Comparison of ENCODE assay signal across 10 mouse cellular contexts in the genomic region with DNA sequence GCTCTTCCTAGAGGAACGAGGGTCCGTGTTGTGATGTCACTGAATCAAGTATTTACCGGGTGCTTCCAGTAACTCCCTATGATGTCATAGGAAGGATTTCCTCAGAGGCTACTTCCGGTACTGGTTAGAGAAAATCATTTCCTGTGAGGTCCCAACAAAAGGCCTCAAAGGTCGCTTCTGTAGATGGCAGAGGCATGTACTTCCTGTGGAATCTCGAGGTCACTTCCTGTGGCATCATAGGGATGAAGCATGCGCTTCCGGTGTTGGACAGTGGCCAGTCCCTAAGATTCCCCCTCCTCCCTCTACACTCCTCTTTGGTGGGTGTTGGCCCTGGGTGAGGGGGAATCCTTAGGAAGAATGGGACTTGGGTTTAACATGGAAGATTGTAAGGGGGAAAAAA. TPM values are rescaled to one million over a fixed set of nuclear protein-coding genes. Genes with fewer than 3 reads are reported as not detected.
DNase-seq lines count a peak whose midpoint lies in the region; ATAC-seq and TF ChIP-seq lines count a peak whose summit lies in the region.
"Had no signal": no experiment of that assay in that cellular context is flagged by ENCODE, and none has a peak within 500 bp of the region (broad histone marks: within the 10 kb centered on the region; RNA-seq: fewer than 3 reads in every experiment).

No protein-coding gene starts in this region.

- 0 out of 2 replicates have a peak overlapping the region, but pooled peaks have one; percentile 21 for H3K27ac ChIP-seq in forebrain, embryonic 12.5 days
- no peak overlapping the region for H3K27ac ChIP-seq in forebrain, embryonic 10.5 days
- no peak overlapping the region for H3K27ac ChIP-seq in testis, adult 2 months (ENCODE audit: control insufficient read depth, insufficient read depth, low read depth, low read length)

- DNase-seq in forebrain, embryonic 10.5 days (ENCODE audit: extremely low spot score, low spot score), result no peak
- DNase-seq in testis, postnatal 10 days (ENCODE audit: low spot score), result no peak
- DNase-seq in kidney, adult 8-10 months, result peak; percentile 44 to 65
- DNase-seq in skeletal muscle tissue, adult 2 months (ENCODE audit: low read depth, low spot score), result peak; percentile 20
- DNase-seq in urinary bladder, postnatal 4 days (ENCODE audit: low spot score in 2 of 2), result no peak
- DNase-seq in right cerebral cortex, postnatal 4 days, result no peak

- no peaks in the 10 kb centered on the region for H3K9me3 ChIP-seq in forebrain, embryonic 12.5 days
- H3K9me3 ChIP-seq in forebrain, embryonic 10.5 days, result no peaks in the 10 kb centered on the region

- H3K36me3 ChIP-seq in forebrain, embryonic 12.5 days (replicated peaks), result peaks cover 22% of the 10 kb centered on the region; the same call in 1 of the 2 replicates
- peaks cover 9% of the 10 kb centered on the region for H3K36me3 ChIP-seq in forebrain, embryonic 10.5 days (replicated peaks)
- H3K36me3 ChIP-seq in testis, adult 2 months (ENCODE audit: control insufficient read depth, insufficient read depth, low read length), result no peaks in the 10 kb centered on the region

- ATAC-seq in forebrain, embryonic 12.5 days (ENCODE audit: low FRiP score), result no peak

- no peak overlapping the region for H3K4me2 ChIP-seq in forebrain, embryonic 12.5 days

- WGBS in forebrain, embryonic 12.5 days, result 73% methylated on average over 8 of the region's 8 CpGs
- 67% methylated on average over 8 of the region's 8 CpGs for WGBS in forebrain, embryonic 10.5 days

- peaks cover 79% of the 10 kb centered on the region for H3K4me1 ChIP-seq in forebrain, embryonic 12.5 days
- H3K4me1 ChIP-seq in forebrain, embryonic 10.5 days, result peaks cover 69% of the 10 kb centered on the region
- H3K4me1 ChIP-seq in testis, adult 2 months (ENCODE audit: control insufficient read depth, insufficient read depth, low read length), result peaks cover 36% of the 10 kb centered on the region

- no peak overlapping the region for H3K9ac ChIP-seq in forebrain, embryonic 12.5 days

- no peak for TF ChIP-seq POLR2A in testis, adult 2 months (IDR thresholded peaks at IDR 0.05; ENCODE audit: control insufficient read depth, low read depth, low read length)

- H3K4me3 ChIP-seq in forebrain, embryonic 12.5 days (replicated peaks), result no peak overlapping the region
- no peak overlapping the region for H3K4me3 ChIP-seq in forebrain, embryonic 10.5 days
- H3K4me3 ChIP-seq in testis, adult 2 months (ENCODE audit: control insufficient read depth, low read depth, low read length), result peak overlapping the region; percentile 84
- H3K4me3 ChIP-seq: left cerebral cortex, adult 2 months had no signal

- peaks cover 53% of the 10 kb centered on the region for H3K27me3 ChIP-seq in forebrain, embryonic 12.5 days
- peaks cover 91% of the 10 kb centered on the region for H3K27me3 ChIP-seq in forebrain, embryonic 10.5 days (ENCODE audit: poor library complexity, severe bottlenecking)
- no peaks in the 10 kb centered on the region for H3K27me3 ChIP-seq in testis, adult 2 months (ENCODE audit: control insufficient read depth, insufficient read depth, low read length)

- no peak for TF ChIP-seq CTCF in testis, adult 2 months (IDR thresholded peaks at IDR 0.05; ENCODE audit: control insufficient read depth, insufficient read depth, insufficient replicate concordance, low read depth, low read length)

RNA-seq across cellular contexts. Expression of gene Nanos2, which starts 27.8 kb away (rescaled TPM):
- 0.24 and 0.28 TPM in 2 replicates for polyA plus RNA-seq in forebrain, embryonic 12.5 days (2016; fragmentation: Nextera tagmentation; extraction: Ambion mirVana)
- 0.15 TPM in 1 of 2 replicates, not detected in the other for polyA plus RNA-seq in forebrain, embryonic 10.5 days (2016; fragmentation: Nextera tagmentation; extraction: Ambion mirVana)
- 0.08 and 0.10 TPM in 2 replicates for polyA plus RNA-seq in testis, adult 2 months (2012; rRNA removed)
- polyA plus RNA-seq: myocyte had no signal

RNA-seq across cellular contexts. Expression of gene Mypop, which starts 31.6 kb away (rescaled TPM):
- 3.3 and 4.6 TPM in 2 replicates for polyA plus RNA-seq in forebrain, embryonic 12.5 days (2016; fragmentation: Nextera tagmentation; extraction: Ambion mirVana)
- polyA plus RNA-seq in forebrain, embryonic 10.5 days (2016; fragmentation: Nextera tagmentation; extraction: Ambion mirVana), result 3.9 and 4.4 TPM in 2 replicates
- polyA plus RNA-seq in testis, adult 2 months (2012; rRNA removed), result 35.6 and 42.9 TPM in 2 replicates

RNA-seq across cellular contexts. Expression of gene Nova2, which starts 33.8 kb away (rescaled TPM):
- 10.8 and 11.3 TPM in 2 replicates for polyA plus RNA-seq in forebrain, embryonic 12.5 days (2016; fragmentation: Nextera tagmentation; extraction: Ambion mirVana)
- 2.2 and 2.9 TPM in 2 replicates for polyA plus RNA-seq in forebrain, embryonic 10.5 days (2016; fragmentation: Nextera tagmentation; extraction: Ambion mirVana)
- polyA plus RNA-seq in testis, adult 2 months (2012; rRNA removed), result 2.4 TPM in 2 replicates

RNA-seq across cellular contexts. Expression of gene Irf2bp1, which starts 44.4 kb away (rescaled TPM):
- 36.2 and 39.8 TPM in 2 replicates for polyA plus RNA-seq in forebrain, embryonic 12.5 days (2016; fragmentation: Nextera tagmentation; extraction: Ambion mirVana)
- polyA plus RNA-seq in forebrain, embryonic 10.5 days (2016; fragmentation: Nextera tagmentation; extraction: Ambion mirVana), result 21.3 and 22.1 TPM in 2 replicates
- 4.9 and 5.4 TPM in 2 replicates for polyA plus RNA-seq in testis, adult 2 months (2012; rRNA removed)

RNA-seq across cellular contexts. Expression of gene Ccdc61, which starts 49.2 kb away (rescaled TPM):
- polyA plus RNA-seq in forebrain, embryonic 12.5 days (2016; fragmentation: Nextera tagmentation; extraction: Ambion mirVana), result 39.7 and 41.0 TPM in 2 replicates
- 30.0 and 31.0 TPM in 2 replicates for polyA plus RNA-seq in forebrain, embryonic 10.5 days (2016; fragmentation: Nextera tagmentation; extraction: Ambion mirVana)
- polyA plus RNA-seq in testis, adult 2 months (2012; rRNA removed), result 23.8 and 26.8 TPM in 2 replicates

Comparison
In these comparisons a context has a peak if more than half of its experiments do, and no peak if none do; other contexts are left out.
1. DNase-seq: peak in kidney, adult 8-10 months (2 of 2) and skeletal muscle tissue, adult 2 months (single experiment); none in forebrain, embryonic 10.5 days (single experiment), testis, postnatal 10 days (single experiment), urinary bladder, postnatal 4 days (0 of 2) and right cerebral cortex, postnatal 4 days (single experiment).